Mouse (Mus musculus) retina, postnatal 1 day (tissue): ENCODE measurements at regions not wholly inside any gene's neighbourhood (a gene's known extent, or its start where the extent isn't known, plus 50 kb on each side); places are given as distances from the start of the nearest gene placed in this dataset.

Source experiments
- DNase-seq: peaks from one replicate; pipeline ENCODE4 v3.0.0-alpha.2; 2012

DNA sequence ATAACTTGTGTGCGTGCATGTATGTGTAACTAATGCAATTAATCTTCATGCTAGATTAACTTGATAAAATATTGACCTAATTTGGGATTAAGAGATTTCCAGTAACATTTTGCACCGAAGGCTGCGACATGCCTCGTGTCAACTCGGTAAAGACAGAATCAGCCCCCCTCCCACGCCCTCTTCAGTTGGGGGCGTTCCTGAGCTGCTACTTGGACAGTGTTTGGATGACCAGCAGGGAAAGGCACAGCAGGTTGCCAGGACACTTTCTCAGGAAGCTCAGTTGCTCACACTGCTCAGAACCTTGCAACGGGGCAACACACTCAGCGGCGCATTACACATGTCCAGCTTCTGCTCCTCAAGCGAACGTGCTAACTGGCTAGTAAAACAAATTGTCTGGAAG, 326.2 kb upstream of the Fam241a start:
- DNase-seq, result peak; percentile 84

DNA sequence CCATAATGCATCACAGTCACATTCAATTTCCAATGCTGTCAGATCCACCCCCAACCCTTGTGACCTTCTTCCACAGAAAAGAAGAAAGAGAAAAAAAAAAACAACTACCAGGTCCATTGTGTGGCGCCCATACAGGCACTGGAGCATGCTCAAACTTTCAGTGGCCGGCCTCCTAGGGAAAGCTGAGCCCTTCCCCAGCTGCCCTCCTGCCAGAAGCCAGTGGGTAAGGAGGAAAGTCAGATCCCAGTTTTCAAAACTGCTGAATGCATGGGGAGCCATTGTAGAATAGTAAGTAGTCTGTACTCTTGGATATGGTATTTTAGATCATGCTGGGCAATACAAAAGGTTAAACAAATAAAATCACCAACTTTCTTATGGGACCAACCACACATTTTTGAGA, 325.5 kb upstream of the Fam241a start:
- peak; percentile 40 for DNase-seq

DNA sequence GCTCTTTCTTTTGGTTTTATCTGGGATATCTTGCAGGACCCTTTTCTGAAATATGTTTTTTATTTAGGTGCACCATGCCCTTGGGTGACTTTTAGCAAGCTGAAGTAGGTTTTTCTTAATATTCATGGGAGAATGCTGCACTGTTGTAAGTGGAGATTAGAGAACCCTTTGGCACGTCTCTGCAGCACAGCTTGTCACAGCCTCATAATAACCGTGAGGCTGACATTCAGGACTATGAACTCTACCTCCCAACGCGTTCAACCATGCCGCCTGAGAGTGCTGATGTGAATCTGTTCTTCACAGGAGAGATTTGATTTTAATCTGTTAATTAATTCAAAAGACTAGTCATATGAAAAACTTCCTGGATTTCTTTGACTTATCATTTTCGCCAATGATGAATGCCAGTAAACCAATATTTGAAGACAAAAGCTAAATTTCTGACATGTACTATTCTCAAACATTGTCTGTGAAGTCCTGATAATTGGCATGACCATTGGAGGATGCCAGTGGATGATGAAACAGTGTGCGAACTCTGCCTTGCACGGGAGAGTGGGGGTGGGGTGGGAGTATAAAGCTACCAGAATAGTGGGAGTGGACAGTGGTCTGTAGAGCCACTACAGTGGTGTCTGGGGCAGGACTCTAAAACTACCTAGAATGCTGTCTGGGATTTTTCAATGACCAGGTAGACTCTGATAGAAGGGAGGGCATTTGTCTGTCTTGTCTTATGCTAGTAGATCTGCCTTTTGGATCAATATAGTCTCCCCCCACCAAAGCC, 324.8 kb upstream of the Fam241a start:
- peak; percentile 27 for DNase-seq

DNA sequence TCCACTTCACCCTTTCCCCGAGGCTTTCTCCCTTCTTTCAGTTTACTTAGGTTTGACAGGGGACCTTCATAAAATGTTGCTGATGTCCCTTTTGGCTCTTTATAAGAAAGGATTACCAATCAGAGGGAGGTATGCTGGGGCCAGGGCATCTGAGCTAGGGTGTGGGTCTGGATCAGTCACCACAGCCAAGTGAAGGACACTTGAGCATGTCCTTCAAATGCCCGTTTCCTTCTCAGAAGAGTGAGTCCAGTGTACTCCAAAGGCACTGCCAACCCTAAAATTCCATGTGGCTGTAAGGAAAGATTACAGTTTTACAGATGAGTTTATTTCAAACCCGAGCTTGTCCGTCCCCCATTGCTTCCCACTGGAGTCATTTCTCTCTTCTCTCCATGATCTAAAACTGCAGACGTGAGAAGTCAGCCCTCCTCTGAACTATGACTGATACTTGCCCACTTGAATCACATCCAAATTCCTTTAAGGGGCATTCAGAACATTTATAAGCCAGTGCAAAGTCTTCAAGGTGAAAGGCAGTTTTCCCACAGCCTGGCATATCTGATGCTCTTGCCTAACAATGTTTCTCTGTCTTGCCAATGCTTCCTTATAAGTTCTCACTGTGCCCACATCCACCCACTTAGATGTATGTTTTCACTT, 321.8 kb upstream of the Fam241a start:
- DNase-seq, result no peak

DNA sequence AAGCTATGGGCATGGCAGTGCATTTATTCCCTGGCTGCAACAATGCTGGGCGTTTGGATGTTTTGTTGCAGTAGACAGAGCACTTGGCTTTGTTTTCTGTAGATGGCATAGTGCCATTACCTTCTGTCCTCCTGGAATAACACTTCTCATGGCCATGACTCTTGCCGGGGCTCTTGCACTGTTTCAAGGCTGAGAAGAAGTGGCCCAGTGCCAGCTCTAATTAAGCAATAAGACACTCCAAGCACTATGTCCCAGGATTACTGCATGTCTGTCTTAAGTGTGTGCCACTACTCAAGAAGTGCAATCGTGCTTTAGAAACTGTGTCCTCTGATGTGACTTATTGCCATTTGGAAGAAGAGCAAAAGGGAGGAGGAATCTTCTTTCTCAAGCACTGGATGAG, 316.1 kb upstream of the Fam241a start:
- DNase-seq, result peak; percentile 49

DNA sequence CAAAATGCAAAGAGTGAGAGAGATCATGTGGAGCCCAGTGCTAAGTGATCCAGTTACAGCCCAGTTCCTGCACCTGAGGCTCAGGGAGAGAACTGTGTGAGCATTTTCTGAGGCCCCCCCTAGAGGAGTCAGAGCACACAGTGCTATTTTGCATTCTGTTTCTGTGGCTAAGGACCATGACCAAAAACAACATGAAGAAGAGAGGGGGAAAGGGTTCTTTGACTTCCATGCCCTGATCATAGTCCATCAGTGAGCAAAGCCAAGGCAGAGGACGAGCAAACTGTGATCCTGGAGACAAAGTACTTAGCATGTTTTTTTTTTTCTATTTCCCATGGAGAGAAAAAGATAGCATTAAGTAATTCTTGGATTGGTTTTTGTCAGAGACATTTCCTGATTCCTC, 314.5 kb upstream of the Fam241a start:
- DNase-seq, result no peak

DNA sequence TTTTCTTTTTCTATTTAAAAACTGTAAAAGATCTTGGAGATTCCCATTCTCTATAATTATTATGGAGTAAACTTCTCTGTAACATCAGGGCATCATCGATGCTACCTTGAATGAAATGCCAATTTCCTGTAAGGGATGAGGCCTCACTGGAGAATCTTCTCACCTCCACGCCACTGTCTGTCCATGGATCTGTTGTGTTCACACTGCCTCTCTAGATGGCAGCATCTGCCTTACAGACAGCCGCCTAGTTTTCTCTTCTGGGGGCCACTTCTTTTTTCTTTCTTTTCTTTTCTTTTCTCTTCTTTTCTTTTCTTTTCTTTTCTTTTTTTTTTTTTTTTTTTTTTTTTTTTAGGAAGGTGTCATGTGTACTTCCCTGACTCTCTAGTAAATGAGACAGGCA, 310.8 kb upstream of the Fam241a start:
- no peak for DNase-seq

DNA sequence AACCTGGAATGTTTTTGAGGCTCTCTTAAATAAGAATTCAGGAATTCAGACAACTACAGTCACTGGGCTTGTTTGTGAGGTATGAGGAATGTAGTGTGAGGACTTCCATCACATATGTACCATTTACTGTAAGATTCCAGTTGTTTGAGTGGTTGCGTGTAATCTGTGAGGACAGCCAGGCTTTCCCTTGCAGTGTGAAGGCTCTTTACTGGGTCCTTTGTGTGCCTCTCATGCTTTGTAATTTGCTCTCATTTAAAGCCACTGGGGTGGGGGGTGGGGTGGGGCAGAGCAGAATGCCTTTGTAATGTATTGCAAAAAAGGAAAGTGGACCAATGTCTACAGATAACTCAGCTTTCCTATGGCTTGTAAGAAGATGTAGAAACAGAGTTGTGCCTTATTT, 310.4 kb upstream of the Fam241a start:
- DNase-seq, result no peak

DNA sequence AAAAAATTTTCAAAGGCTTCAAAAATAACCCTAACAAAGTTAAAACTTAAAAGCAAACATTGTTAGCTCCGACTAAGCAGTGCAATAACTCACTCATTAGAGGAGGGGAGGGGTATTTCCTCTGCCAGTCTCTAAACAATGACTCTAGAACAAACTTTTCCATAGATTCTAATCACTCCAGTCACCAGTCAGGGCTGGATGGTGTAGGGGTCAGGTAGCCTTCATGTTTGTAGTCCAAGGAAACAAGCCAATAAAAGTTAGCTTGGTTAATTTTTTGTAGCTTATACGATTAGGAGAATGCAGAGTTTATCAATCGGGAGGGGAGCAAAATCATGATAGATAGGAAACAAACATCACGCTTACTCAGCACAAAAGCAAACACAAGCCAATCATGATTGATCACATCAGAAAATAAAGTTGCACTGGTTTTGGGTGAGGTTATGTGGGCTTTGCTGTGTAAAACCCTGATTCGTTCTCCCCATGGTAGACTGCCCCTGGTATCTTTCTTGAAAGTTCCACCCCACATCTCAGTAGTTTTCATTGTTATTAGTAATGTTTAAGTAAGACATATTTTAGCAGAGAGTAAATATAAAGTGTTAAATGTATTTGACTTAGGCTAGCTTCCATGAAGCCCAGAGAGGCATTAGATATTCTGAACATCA, 304.6 kb upstream of the Fam241a start:
- DNase-seq, result no peak

DNA sequence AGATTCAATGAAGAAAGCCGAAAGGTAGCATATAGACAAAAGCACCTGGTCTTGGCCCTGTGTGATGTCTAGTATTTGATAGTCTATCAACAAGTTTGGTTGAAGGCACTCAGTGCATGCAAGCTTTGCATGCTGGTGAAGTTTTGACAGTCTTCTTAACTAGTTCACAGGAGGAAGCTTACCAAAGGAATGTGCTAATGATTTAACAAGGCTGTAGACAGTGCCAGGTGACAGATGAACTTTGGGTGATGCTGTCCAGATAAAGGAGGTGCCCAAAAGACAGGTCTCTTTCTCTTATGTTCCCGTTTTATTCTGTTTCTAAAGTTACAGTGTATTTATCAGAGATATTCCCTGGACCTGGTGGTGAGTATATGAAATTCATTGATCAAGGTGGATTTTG, 303.3 kb upstream of the Fam241a start:
- no peak for DNase-seq

DNA sequence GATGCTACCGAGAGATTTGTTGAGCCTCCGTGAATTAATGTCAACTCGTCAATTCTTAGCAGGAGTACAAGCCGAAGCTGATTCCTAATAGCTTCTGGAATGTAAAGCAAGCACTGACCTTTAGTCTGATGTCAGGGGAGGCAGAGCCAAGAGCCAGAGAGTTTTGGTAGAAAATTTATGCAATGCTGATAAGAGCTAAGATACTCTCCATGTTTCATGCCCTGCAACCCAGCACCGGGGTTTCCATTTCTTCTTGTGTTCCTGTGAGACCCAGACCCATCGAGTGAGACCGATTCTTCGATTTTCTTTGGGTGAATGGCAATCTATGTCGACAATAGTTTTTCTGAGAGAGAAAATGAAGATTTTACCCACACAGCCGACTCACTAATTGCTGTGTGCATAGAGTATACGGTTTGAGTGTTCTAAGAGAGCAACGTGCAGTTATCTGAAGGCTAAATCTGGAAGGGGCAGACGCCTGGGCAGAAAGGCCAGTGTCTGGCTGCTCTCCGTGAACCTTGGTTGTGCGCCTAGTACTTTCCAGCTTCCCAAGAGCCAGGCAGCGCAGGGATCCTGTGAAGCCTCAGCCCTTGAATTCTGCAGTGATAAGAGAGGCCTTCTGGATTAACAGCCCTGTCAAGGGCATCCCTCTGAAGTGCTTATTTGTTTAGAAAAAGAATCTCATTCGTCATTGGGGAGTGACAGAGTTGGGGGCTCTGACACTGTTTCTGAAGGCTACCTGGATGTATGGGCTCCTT, 296.1 kb upstream of the Fam241a start:
- no peak for DNase-seq

DNA sequence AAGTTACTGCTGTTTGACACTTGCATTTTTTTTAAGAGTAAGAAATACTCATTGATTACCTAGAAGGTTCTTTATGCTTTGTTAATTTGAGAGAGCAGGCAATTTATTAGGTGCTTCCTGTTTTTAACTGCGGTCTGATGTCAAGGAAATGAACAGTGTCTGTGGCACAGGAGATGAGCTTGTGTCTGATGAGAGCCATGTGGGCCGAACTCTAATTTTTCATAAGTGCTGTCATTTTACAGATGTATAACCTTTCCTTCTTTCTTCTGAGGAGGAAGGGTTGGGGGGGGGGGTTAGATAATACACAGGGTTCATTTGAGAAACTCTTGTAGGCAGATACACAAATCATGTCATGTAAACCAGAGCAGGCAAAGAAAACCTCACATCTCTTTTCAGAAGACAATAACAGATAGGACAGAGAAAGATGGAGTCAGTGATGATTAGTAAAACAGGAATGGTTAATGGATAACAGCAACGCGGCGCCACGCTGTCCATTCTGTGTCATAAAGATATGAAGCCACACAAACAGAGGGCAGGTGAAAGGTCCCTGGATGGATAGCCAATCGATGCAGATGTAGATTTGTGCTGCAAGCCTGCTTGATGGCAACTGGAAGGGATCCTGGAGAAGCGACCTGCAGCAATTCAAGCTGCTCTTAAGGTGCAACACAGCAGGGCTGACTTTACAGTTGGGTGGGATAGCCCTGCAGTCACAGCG, 291.4 kb upstream of the Fam241a start:
- no peak for DNase-seq

DNA sequence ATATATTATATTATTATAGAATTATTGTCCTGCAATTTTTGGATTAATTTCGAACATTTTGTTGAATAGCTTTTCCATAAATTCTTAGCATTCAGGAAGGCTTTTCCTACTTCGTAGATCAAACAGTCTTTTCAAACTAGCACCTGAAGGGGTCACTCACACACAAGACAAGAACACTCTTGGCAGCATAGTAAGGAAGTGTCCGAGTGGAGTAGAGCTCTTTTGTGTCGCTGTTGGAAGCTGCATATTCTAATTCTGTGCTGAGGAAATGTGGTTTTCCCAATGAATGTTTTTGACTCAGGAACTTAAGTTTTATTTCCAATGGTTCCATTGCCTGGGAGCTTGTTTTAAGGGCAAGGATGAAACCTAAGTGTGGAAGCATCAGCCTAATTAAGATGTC, 290.2 kb upstream of the Fam241a start:
- DNase-seq, result peak; percentile 58

DNA sequence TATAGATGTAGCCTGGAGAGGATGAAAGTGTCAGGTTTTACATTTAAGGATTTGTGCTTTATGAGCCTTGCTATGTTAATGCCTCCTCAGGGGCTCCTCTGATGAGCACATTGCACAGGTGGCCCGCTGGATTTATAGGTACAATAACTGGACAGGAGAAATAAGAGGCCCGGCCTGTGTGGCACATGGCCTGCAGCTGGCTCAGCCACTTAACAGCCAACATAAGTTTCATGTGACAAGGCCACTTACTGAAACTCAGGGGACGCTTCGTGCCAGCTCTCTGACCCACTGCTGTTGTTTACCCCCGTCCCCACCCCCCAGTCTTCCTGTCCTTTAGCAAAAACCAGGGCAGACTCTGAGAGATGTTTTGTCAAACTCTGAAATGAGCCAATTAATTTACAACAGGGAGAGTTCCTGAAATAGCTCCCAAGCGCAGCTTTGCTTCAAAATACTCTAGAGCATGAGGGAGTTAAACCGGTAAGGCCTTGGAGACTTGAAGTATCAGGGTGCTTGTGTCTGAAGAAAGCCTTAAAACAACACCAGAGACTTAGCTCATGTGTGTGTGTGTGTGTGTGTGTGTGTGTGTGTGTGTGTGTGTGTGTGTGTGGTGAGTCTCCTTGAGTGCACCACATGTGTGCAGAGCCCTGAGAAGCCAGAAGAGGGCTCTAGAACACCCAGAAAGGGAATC, 285.2 kb upstream of the Fam241a start:
- peak; percentile 38 for DNase-seq

DNA sequence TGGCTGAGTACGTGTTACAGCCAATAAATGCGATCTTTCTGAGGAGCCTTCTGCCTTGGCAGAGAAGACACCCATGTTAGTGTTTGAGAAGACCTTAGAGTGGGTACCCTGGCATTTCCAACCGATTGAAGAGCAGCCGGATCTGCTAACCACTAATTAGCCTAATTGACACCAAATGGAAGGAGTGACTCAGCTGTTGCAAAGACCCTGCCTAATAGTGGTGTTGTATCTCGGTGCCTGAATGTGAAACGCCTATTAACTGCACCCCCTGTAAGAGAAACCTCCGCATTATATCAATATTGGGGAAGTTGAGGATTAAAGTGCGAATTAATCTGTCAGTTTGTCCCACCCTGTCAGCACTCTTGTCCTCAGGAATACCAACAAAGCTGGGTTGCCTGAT, 253.1 kb upstream of the Fam241a start:
- no peak for DNase-seq

DNA sequence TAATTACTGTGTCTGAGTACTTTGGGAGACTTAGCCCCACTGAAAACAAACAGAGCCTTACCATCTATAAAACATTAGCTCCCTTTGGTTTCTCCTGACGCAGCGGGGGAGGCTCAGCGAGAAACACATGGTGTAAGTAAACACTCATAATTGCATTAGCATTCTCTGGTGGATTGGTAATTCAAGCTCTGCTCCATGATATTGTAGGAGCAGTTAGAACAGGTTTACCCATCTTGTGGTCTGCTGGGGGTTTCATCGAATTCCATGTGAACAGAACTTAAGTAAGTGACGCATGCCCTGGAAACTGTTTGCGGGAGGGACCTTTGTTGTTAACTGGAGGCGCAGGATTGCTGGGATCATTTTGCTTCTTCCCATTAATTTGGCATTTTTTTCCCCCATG, 249.2 kb upstream of the Fam241a start:
- DNase-seq, result no peak

DNA sequence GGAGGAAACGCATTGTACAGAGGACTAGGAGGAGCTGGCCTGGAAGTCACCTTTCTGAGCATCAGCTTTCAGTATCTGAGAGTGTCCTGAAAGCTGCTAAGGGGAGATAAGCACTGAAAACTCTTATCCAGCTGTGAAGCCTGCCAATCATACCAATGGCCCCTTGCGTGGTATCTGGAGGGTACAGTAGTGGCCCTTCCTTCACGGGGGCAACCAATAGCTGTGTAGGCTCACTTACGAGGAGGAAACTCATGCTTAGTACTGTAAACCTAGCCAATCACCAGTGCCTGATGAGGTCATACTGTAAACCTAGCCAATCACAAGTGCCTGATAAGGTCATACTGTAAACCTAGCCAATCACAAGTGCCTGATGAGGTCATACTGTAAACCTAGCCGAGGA, 231.7 kb upstream of the Fam241a start:
- no peak for DNase-seq

DNA sequence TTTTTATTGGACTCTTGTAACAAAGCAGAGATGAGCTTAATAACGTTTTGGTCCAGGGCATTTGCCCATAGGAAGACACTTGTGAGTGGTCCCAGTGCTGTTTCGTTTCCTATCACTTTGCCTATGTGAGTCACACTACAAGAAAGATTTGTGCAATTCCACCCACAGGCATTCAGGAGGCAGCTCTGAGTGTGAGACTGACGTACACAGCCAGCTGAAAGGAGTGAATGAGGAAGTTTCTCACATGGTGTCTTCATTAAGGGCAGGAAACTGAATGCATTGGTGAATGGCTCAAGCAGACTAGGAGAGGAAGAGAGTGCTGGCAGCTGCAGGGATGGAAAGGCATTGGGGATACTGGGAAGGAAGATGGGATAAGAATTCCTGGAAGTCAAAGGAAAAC, 230.5 kb upstream of the Fam241a start:
- no peak for DNase-seq

DNA sequence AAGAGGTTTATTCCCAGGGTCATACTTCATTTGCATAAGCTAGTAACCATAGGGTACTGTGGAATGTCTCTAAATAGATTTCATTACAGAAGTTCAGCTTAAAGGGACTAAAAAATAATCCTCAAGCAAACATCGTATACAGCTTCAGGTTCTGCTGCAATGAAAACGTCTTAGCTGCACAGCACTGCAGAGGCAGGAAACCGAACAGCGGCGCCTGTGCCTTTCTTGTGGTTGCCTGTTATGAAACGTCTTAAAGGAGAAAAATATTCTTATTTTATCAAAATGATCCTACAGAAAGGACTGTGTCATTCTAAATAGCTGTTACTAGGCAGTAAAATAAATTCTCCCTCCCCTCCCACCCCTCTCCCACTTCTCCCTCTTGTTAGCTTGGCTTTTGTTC, 226.0 kb upstream of the Fam241a start:
- DNase-seq, result no peak

DNA sequence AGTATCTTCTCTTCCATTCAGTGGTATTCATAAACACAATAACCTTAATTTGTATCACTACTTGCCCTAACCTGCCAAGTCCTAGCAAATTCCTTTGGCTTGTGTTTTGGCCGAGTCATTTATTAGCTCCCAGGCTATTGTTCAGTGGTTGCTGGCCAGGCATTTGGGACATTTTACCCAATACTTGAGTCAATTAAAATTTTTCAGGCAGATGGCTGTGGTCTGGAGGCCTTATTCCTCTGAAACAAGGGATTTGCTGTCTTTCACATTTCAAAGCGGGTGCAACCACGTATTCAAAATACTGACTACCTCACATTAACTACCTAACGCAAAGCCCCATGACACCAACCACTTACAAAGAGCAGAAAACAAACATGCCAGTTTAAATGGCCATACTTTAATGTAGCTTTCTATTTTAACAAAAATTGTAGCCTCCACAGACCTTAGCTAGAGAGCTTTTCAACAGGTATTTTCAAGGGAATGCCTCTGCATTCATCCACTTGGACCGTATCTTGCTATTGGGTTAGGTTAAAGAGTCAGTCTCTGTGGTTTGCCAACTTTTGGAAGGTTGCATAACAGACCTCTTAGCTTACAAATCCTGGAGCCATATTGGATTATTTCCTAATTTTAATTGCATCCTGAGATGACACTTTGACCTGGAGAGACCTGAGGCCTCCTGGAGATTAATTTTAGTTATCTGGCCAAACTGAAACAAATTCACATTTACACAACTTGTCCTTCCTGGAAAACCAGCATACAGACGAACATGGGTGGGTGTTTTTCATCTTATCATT, 224.7 kb upstream of the Fam241a start:
- no peak for DNase-seq

DNA sequence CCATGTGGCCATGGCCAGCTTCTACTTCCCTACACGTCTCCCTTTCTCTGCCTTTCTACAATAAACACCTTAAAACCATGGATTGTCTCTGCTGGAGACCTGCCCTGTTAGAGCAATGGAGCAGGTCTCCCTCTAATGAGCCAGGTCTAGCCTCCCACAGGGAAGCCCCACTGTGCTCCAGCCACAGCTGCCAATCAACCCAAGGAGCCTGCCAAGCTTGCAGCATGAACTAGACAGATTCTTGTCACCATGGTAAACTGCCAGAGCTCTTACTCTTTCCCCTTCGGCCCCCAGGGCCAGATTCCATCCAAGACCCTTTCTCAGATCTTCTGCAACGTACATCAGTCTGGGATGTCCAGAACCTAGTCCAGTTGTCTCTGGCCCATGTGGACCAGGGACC, 217.1 kb upstream of the Fam241a start:
- DNase-seq, result no peak
